Mouse (Mus musculus) limb, embryonic 14.5 days (tissue): ENCODE results near the gene Cyp27a1. TPM values are rescaled to one million over a fixed set of nuclear protein-coding genes. Genes with fewer than 3 reads are reported as not detected.

Experiments
- ATAC-seq: fragments of 200-750 bp; cut with Nextera tagmentation; 2 replicates; pipeline ENCODE4 v1.8.0; 2017; ENCODE audit warnings: low read depth, moderate number of reproducible peaks, moderate TSS enrichment; ENCODE audit not compliant: low FRiP score
- DNase-seq: peaks from one replicate; pipeline ENCODE4 v3.0.0-alpha.2; 2015; ENCODE audit warnings: low spot score
- H3K27ac ChIP-seq: fragments of 300-500 bp; sonication (generic); replicated peaks from 2 replicates; pipeline ENCODE4 v1.5.1; 2014; ENCODE audit warnings: low read depth, mild to moderate bottlenecking, low read length, moderate library complexity, mixed read lengths
- H3K27me3 ChIP-seq: fragments of 300-500 bp; sonication (generic); 2 replicates; pipeline ENCODE4 v1.6.1; 2014; ENCODE audit warnings: low read length, mixed read lengths; ENCODE audit not compliant: control insufficient read depth, insufficient read depth
- H3K36me3 ChIP-seq: fragments of 300-500 bp; sonication (generic); 2 replicates; pipeline ENCODE4 v1.6.1; 2014; ENCODE audit warnings: mild to moderate bottlenecking, low read length, moderate library complexity, mixed read lengths; ENCODE audit not compliant: control insufficient read depth, insufficient read depth
- H3K4me1 ChIP-seq: fragments of 300-500 bp; sonication (generic); 2 replicates; pipeline ENCODE4 v1.6.1; 2014; ENCODE audit warnings: antibody characterized with exemption, low read length, mixed read lengths; ENCODE audit not compliant: control insufficient read depth, insufficient read depth
- H3K4me2 ChIP-seq: fragments of 300-500 bp; sonication (generic); replicated peaks from 2 replicates; pipeline ENCODE4 v1.6.1; 2014; ENCODE audit warnings: low read depth, mild to moderate bottlenecking, low read length, moderate library complexity; ENCODE audit not compliant: severe bottlenecking
- H3K4me3 ChIP-seq: fragments of 300-500 bp; sonication (generic); replicated peaks from 2 replicates; pipeline ENCODE4 v1.5.1; 2014; ENCODE audit warnings: low read length
- H3K9ac ChIP-seq: fragments of 300-500 bp; sonication (generic); 2 replicates; pipeline ENCODE4 v1.6.1; 2014; ENCODE audit warnings: mild to moderate bottlenecking, low read depth, low read length, moderate library complexity; ENCODE audit not compliant: severe bottlenecking
- H3K9me3 ChIP-seq: fragments of 300-500 bp; sonication (generic); 2 replicates; pipeline ENCODE4 v1.6.1; 2016; ENCODE audit warnings: low read length; ENCODE audit not compliant: control insufficient read depth
- POLR2A ChIP-seq: fragments of 200-500 bp; IDR thresholded peaks from 2 replicates; pipeline ENCODE4 v1.8.0; 2012; ENCODE audit warnings: inconsistent platforms, mild to moderate bottlenecking, moderate library complexity, borderline replicate concordance; ENCODE audit not compliant: insufficient read depth, insufficient read length; ENCODE audit errors: extremely low read depth
- WGBS: fragments of 180-500 bp; shearing (Covaris S2); extraction: QIAGEN DNeasy Blood & Tissue Kit; methylation state at CpG from one replicate; pipeline ENCODE4 v1.1.7; 2014; 5-methylcytosine and 5-hydroxymethylcytosine counted together
- polyA plus RNA-seq, 2 experiments: library from polyadenylated mRNA; depleted of rRNA in 1 of 2; stranded (reverse) in 1 of 2; unstranded in 1 of 2; fragments of >200 nt; fragmentation: Nextera tagmentation in 1 of 2; extraction: Ambion mirVana in 1 of 2; gene quantifications; 2 replicates each; pipeline versions ENCODE4 v1.2.1 to v1.2.3; 2012 to 2014

Cyp27a1 gene
- polyA plus RNA-seq, 2 experiments = 11.6 to 16.1 TPM

GRCm38 (mm10) chr1:74712461-74713098 is 794 bp upstream of the Cyp27a1 start:
- H3K27me3 ChIP-seq = no peaks in the 10 kb centered on the region
- H3K4me1 ChIP-seq = peaks cover 9% of the 10 kb centered on the region
- peak overlapping the region; percentile 51 for H3K4me3 ChIP-seq
- ATAC-seq = no peak
- WGBS = 33% methylated on average over 5 of the region's 5 CpGs
- H3K4me2 ChIP-seq = peak overlapping the region; percentile 94
- no peak for TF ChIP-seq POLR2A
- no peaks in the 10 kb centered on the region for H3K36me3 ChIP-seq
- no peak for DNase-seq
- H3K9me3 ChIP-seq = no peaks in the 10 kb centered on the region
- H3K9ac ChIP-seq = no peak overlapping the region; the same call in 1 of the 2 replicates
- no peak overlapping the region for H3K27ac ChIP-seq

GRCm38 (mm10) chr1:74713859-74714730 is 721 bp downstream of the Cyp27a1 start:
- H3K9ac ChIP-seq = peak overlapping the region; percentile 71
- peak overlapping the region; percentile 51 for H3K4me3 ChIP-seq
- no peak for ATAC-seq
- H3K27ac ChIP-seq = peak overlapping the region; percentile 41; the same call in 1 of the 2 replicates
- no peak for DNase-seq
- H3K4me1 ChIP-seq = peaks cover 9% of the 10 kb centered on the region
- WGBS = 19% methylated on average over 12 of the region's 12 CpGs
- no peaks in the 10 kb centered on the region for H3K27me3 ChIP-seq
- no peak for TF ChIP-seq POLR2A
- H3K9me3 ChIP-seq = no peaks in the 10 kb centered on the region
- H3K36me3 ChIP-seq = no peaks in the 10 kb centered on the region
- peak overlapping the region; percentile 94 for H3K4me2 ChIP-seq

GRCm38 (mm10) chr1:74714967-74715366 is 1.6 kb downstream of the Cyp27a1 start:
- 34% methylated on average over 2 of the region's 2 CpGs for WGBS
- Histone ChIP-seq H3K9ac (no peak overlapping the region), H3K4me1 (peaks cover 9% of the 10 kb centered on the region), H3K4me3 (no peak overlapping the region), H3K9me3 (no peaks in the 10 kb centered on the region), H3K27ac (no peak overlapping the region), H3K36me3 (no peaks in the 10 kb centered on the region), H3K27me3 (no peaks in the 10 kb centered on the region), H3K4me2 (0 out of 2 replicates have a peak overlapping the region, but pooled peaks have one; percentile 19)
- DNase-seq (no peak), ATAC-seq (no peak)
- TF ChIP-seq POLR2A = no peak

GRCm38 (mm10) chr1:74715468-74715867 is 2.1 kb downstream of the Cyp27a1 start:
- no peak overlapping the region for H3K27ac ChIP-seq
- WGBS = 17% methylated on average over 5 of the region's 5 CpGs
- peaks cover 9% of the 10 kb centered on the region for H3K4me1 ChIP-seq
- DNase-seq (peak; percentile 22), ATAC-seq (no peak)
- no peaks in the 10 kb centered on the region for H3K36me3 ChIP-seq
- no peaks in the 10 kb centered on the region for H3K9me3 ChIP-seq
- peak overlapping the region; percentile 19; the same call in 1 of the 2 replicates for H3K4me2 ChIP-seq
- H3K9ac ChIP-seq = no peak overlapping the region
- no peak overlapping the region for H3K4me3 ChIP-seq
- TF ChIP-seq POLR2A = no peak
- no peaks in the 10 kb centered on the region for H3K27me3 ChIP-seq

DNA sequence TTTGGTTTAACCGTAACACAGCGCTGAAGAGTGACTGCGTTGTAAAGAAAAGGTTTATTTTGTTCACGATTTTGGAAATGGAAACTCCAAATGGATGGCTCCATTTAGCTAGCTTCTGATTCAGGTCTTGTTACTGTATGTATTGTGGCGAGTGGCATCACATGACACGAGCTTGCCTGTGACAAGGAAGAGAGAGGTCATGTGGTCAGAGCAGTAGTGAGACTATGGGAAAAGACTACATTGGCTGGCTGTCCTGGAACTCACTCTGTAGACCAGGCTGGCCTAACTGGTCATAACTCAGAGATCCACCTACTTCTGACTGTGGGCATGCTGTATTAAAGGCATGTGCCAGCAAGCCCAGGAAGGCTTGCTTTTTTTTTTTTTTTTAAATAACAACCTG is 2.5 kb downstream of the Cyp27a1 start:
- peaks cover 9% of the 10 kb centered on the region for H3K4me1 ChIP-seq
- no peaks in the 10 kb centered on the region for H3K9me3 ChIP-seq
- no peaks in the 10 kb centered on the region for H3K36me3 ChIP-seq
- no peaks in the 10 kb centered on the region for H3K27me3 ChIP-seq
- no peak overlapping the region for H3K9ac ChIP-seq
- no peak for ATAC-seq
- no peak overlapping the region; the same call in 1 of the 2 replicates for H3K4me2 ChIP-seq
- 61% methylated on average over 6 of the region's 6 CpGs for WGBS
- TF ChIP-seq POLR2A = no peak
- no peak for DNase-seq
- no peak overlapping the region for H3K4me3 ChIP-seq
- no peak overlapping the region for H3K27ac ChIP-seq
